Mouse (Mus musculus) adrenal gland, adult 10 weeks (tissue): ENCODE data around the gene H2-M10.6. TPM values are rescaled to one million over a fixed set of nuclear protein-coding genes. Genes with fewer than 3 reads are reported as not detected.

Source experiments
- polyA plus RNA-seq: library from polyadenylated mRNA; stranded (reverse); fragments of 350-450 nt; fragmentation: Illumina TruSeq; extraction: RNeasy Lipid Tissue Mini Kit (QIAGEN cat#74804); gene quantifications from one replicate; pipeline ENCODE4 v1.2.3, GENCODE M21; 2014; ENCODE audit warnings: low read depth, low replicate concordance

Gene H2-M10.6
- not detected for polyA plus RNA-seq

DNA sequence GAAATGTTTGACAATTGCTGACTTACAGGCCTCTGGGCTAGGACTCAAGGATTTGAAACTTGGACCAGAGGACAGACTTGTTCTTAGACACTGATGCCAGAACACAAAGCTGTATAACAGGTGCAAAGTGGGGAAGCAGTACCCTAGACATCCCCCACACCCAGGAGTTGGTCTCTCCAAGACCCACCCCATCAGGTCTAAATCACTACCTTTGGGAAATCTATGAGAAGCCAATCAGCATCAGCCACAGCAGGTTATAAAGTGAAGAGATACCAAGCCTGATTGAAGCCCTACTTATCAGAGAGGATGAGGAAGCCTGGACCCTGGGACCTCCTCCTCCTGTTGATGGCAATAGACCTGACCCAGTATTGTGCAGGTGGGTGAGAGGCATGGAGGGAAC, at the start of gene H2-M10.6:
Gene H2-M10.6, plus strand, starts transcription at position 301 of the 400 bp plus-strand sequence.

DNA sequence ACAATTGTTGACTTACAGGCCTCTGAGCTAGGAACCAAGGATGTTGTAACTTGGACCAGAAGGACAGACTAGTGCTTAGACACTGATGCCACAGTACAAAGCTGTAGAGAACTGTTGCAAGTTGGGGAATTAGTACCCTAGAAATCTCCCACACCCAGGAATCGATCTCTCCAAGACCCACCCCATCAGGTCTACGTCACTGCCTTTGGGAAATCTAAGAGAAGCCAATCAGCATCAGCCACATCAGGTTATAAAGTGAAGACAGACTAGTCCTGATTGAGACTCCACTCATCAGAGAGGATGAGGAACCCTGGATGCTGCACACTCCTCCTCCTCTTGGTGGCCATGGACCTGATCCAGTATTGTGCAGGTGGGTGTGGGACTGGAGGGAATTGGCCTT, 39.4 kb upstream of the H2-M10.6 start, which contains the start of gene H2-M10.5:
Gene H2-M10.5, plus strand, starts transcription at position 301 of the 400 bp plus-strand sequence.

DNA sequence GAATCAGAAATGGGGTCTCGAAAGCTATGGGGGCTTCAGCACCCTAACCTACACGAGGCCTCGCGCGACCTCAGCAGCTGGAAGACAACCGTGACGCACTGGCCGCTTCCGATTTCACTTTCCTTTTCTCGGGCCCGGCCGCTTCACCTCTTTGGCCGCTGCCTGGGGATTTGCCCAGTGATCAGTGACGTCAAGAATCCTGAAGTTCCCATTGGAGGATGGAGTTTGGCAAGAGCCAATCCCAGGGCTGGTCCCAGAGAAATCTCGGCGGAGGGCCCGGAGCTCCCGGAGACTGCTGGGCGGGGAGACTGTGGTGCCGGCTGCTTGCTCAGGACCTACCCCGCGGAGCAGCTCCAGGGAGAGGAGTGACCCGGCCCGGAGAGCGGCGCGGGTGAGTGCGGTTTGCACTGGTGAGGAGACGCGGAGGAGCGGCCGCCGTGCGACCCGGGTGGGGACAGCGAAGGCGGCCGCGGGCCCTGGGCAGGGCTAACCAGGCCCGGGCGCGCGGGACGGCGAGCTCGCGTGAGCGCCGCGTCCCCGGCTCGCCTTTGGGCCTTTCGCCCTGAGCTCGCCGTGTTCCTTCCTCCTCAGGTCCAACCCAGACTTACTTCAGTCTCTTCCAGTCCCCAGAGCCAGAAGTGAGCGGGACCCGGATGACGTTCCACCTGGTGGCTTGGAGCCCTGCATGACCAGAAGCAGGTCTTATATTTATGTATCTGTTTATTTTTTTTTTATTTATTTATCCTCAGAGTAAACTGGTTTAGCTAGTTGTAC, 25.1 kb downstream of the H2-M10.6 start, which contains the start of gene Trim26:
Gene Trim26, plus strand, starts transcription at position 261 of the 774 bp plus-strand sequence.

Other genes with a start within 250 kb of the H2-M10.6 start
- 1.1 TPM for gene H2-M9, start 169.5 kb upstream of the H2-M10.6 start, polyA plus RNA-seq
- gene H2-M1, start 140.0 kb upstream of the H2-M10.6 start, polyA plus RNA-seq: not detected
- not detected for gene H2-M10.5, start 39.3 kb upstream of the H2-M10.6 start, polyA plus RNA-seq
- gene Trim26, start 25.0 kb downstream of the H2-M10.6 start, polyA plus RNA-seq: 30.4 TPM
- gene Trim15, start 55.0 kb downstream of the H2-M10.6 start, polyA plus RNA-seq: not detected
- gene Trim10, start 57.4 kb downstream of the H2-M10.6 start, polyA plus RNA-seq: not detected
- gene Trim40, start 78.0 kb downstream of the H2-M10.6 start, polyA plus RNA-seq: 0.41 TPM
- not detected for gene Trim31, start 85.9 kb downstream of the H2-M10.6 start, polyA plus RNA-seq
- gene Rnf39, start 130.7 kb downstream of the H2-M10.6 start, polyA plus RNA-seq: not detected
- gene Ppp1r11, start 139.6 kb downstream of the H2-M10.6 start, polyA plus RNA-seq: 9.0 TPM
- 18.0 TPM for gene Znrd1, start 146.4 kb downstream of the H2-M10.6 start, polyA plus RNA-seq
- 26.9 TPM for gene Znrd1as, start 146.4 kb downstream of the H2-M10.6 start, polyA plus RNA-seq
- gene 2410137M14Rik, start 169.1 kb downstream of the H2-M10.6 start, polyA plus RNA-seq: not detected
- not detected for gene H2-M5, start 177.4 kb downstream of the H2-M10.6 start, polyA plus RNA-seq
- 4.4 TPM for gene Zfp57, start 189.0 kb downstream of the H2-M10.6 start, polyA plus RNA-seq
- gene Mog, start 211.2 kb downstream of the H2-M10.6 start, polyA plus RNA-seq: not detected
- 34.8 TPM for gene Gabbr1, start 233.8 kb downstream of the H2-M10.6 start, polyA plus RNA-seq